Comparison of ENCODE assay signal across 26 mouse cellular contexts in the genomic region with DNA sequence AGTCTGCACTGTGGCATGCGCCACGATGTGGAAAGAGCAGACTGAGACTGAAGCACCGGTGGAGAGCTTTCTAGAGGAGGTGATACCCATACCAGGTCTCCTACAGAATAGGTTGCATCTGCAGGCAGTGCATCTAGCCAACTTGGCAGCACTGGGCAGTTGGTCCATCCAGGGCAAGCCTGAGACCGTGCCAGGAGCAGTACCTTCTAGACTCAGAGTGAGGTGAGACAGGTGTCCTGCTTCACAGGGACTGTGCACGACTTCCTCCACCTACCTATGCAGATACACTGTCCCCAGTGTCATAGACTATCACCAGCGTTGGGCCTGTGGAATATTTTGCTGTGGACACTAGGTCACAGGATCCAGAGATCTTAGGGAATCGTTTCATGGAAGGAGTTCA.
DNase-seq lines count a peak whose midpoint lies in the region; ATAC-seq and TF ChIP-seq lines count a peak whose summit lies in the region.
"Had no signal": no experiment of that assay in that cellular context is flagged by ENCODE, and none has a peak within 500 bp of the region (broad histone marks: within the 10 kb centered on the region; RNA-seq: fewer than 3 reads in every experiment).

No protein-coding gene starts in this region.

- H3K9ac ChIP-seq in kidney, postnatal 0 days (ENCODE audit: low read depth, low read length) = no peak overlapping the region
- H3K9ac ChIP-seq in midbrain, embryonic 11.5 days (ENCODE audit: low read length) = no peak overlapping the region
- H3K9ac ChIP-seq: forebrain, embryonic 13.5 days; heart, embryonic 13.5 days; hindbrain, embryonic 15.5 days; liver, embryonic 14.5 days; lung, embryonic 14.5 days; midbrain, embryonic 12.5 days; neural tube, embryonic 13.5 days had no signal

- 0 out of 2 replicates have a peak, but pooled peaks have one; percentile 33 for ATAC-seq in kidney, postnatal 0 days (replicated peaks; ENCODE audit: low FRiP score, low read depth)
- no peak for ATAC-seq in midbrain, embryonic 11.5 days (ENCODE audit: low FRiP score)
- ATAC-seq: forebrain, embryonic 13.5 days; inflammation-experienced regulatory T-cells, adult 6 months had no signal

- H3K9me3 ChIP-seq in kidney, postnatal 0 days (replicated peaks; ENCODE audit: low read length) = no peaks in the 10 kb centered on the region
- no peaks in the 10 kb centered on the region for H3K9me3 ChIP-seq in midbrain, embryonic 11.5 days (ENCODE audit: control insufficient read depth, low read length)
- H3K9me3 ChIP-seq: forebrain, embryonic 13.5 days; heart, embryonic 13.5 days; hindbrain, embryonic 15.5 days; midbrain, embryonic 12.5 days; neural tube, embryonic 13.5 days had no signal

- H3K4me1 ChIP-seq in kidney, postnatal 0 days (replicated peaks; ENCODE audit: insufficient read depth, low read length) = no peaks in the 10 kb centered on the region
- H3K4me1 ChIP-seq in midbrain, embryonic 11.5 days (ENCODE audit: control insufficient read depth, insufficient read depth, low read length) = 0 out of 2 replicates have a peak, but pooled peaks cover under 1% of the 10 kb centered on the region
- H3K4me1 ChIP-seq: heart, embryonic 13.5 days had no signal

- TF ChIP-seq POLR2A in myocyte (IDR thresholded peaks at IDR 0.05; ENCODE audit: insufficient read length, low read depth) = no peak

- H3K27ac ChIP-seq in kidney, postnatal 0 days = no peak overlapping the region
- H3K27ac ChIP-seq in midbrain, embryonic 11.5 days (ENCODE audit: low read depth, low read length) = no peak overlapping the region
- H3K27ac ChIP-seq: forebrain, embryonic 13.5 days; heart, adult 2 months; heart, embryonic 13.5 days; hindbrain, embryonic 15.5 days; liver, embryonic 14.5 days; midbrain, embryonic 12.5 days; neural tube, embryonic 13.5 days had no signal

- H3K79me2 ChIP-seq in myocyte (ENCODE audit: control insufficient read depth, insufficient read depth) = no peaks in the 10 kb centered on the region

- H3K36me3 ChIP-seq in kidney, postnatal 0 days (ENCODE audit: insufficient read depth, low read length) = no peaks in the 10 kb centered on the region
- H3K36me3 ChIP-seq in myocyte (ENCODE audit: control insufficient read depth, insufficient read depth) = no peaks in the 10 kb centered on the region
- no peaks in the 10 kb centered on the region; the same call in 1 of the 2 replicates for H3K36me3 ChIP-seq in midbrain, embryonic 11.5 days (ENCODE audit: control insufficient read depth, insufficient read depth, low read length)
- H3K36me3 ChIP-seq: heart, embryonic 13.5 days had no signal

- no peak overlapping the region for H3K4me3 ChIP-seq in kidney, postnatal 0 days (replicated peaks; ENCODE audit: low read depth, low read length)
- no peak overlapping the region for H3K4me3 ChIP-seq in myocyte
- no peak overlapping the region for H3K4me3 ChIP-seq in midbrain, embryonic 11.5 days (ENCODE audit: low read depth, low read length)
- H3K4me3 ChIP-seq: forebrain, embryonic 13.5 days; heart, adult 2 months; heart, embryonic 13.5 days; hindbrain, embryonic 15.5 days; midbrain, embryonic 12.5 days; neural tube, embryonic 13.5 days had no signal

- no peaks in the 10 kb centered on the region for H3K27me3 ChIP-seq in kidney, postnatal 0 days (ENCODE audit: insufficient read depth, low read length)
- H3K27me3 ChIP-seq in myocyte (ENCODE audit: control insufficient read depth, insufficient read depth, insufficient read length) = no peaks in the 10 kb centered on the region
- no peaks in the 10 kb centered on the region for H3K27me3 ChIP-seq in midbrain, embryonic 11.5 days (ENCODE audit: control insufficient read depth, insufficient read depth, low read length)
- H3K27me3 ChIP-seq: forebrain, embryonic 13.5 days; heart, embryonic 13.5 days; hindbrain, embryonic 15.5 days; midbrain, embryonic 12.5 days; neural tube, embryonic 13.5 days had no signal

- no peak overlapping the region for H3ac ChIP-seq in myocyte (ENCODE audit: control insufficient read depth, insufficient read length)

- no peak overlapping the region for H3K4me2 ChIP-seq in kidney, postnatal 0 days (ENCODE audit: low read length)
- peak overlapping the region; percentile 59 for H3K4me2 ChIP-seq in myocyte (ENCODE audit: low read depth)
- H3K4me2 ChIP-seq in midbrain, embryonic 11.5 days = no peak overlapping the region
- H3K4me2 ChIP-seq: forebrain, embryonic 13.5 days; heart, embryonic 13.5 days; hindbrain, embryonic 15.5 days; lung, embryonic 14.5 days; midbrain, embryonic 12.5 days; neural tube, embryonic 13.5 days had no signal

- TF ChIP-seq CTCF in kidney, postnatal 0 days (IDR thresholded peaks at IDR 0.05; ENCODE audit: low read depth) = no peak

- no peak for DNase-seq in kidney, postnatal 0 days (ENCODE audit: low spot score)
- DNase-seq in kidney, adult 18-20 months = no peak
- DNase-seq in cerebellum, adult 18-20 months = peak; percentile 78 to 89
- DNase-seq in cerebellum, adult 9-11 months = peak; percentile 87
- DNase-seq in midbrain, embryonic 11.5 days (ENCODE audit: low spot score, missing footprints) = no peak
- no peak for DNase-seq in layer of hippocampus, adult 8-10 months (ENCODE audit: low spot score in 2 of 2)
- DNase-seq: adrenal gland, postnatal 25 days; B cell, adult 2 months; gastrocnemius, postnatal 36 days; heart, adult 2 months; heart, postnatal 10 days; kidney, adult 11 months; kidney, postnatal 10 days; layer of hippocampus, adult 9-11 months; liver; lung, embryonic 14.5 days; lung, postnatal 14 days; thymus, postnatal 4 days had no signal

- 73% methylated on average over 7 of the region's 7 CpGs for WGBS in kidney, postnatal 0 days
- 93% methylated on average over 7 of the region's 7 CpGs for WGBS in midbrain, embryonic 11.5 days

TF ChIP-seq in myocyte, 11 proteins besides CTCF, POLR2A, EP300 and RAD21:
- TF ChIP-seq CEBPB (IDR thresholded peaks at IDR 0.05; ENCODE audit: insufficient read depth, poor library complexity, severe bottlenecking) = no peak
- TF ChIP-seq USF1 (IDR thresholded peaks at IDR 0.05; ENCODE audit: low read depth) = no peak
- TF ChIP-seq MAX (IDR thresholded peaks at IDR 0.05; ENCODE audit: low read depth) = no peak
- TF ChIP-seq TCF12 (IDR thresholded peaks at IDR 0.05; ENCODE audit: insufficient read depth, poor library complexity, severe bottlenecking) = no peak
- TF ChIP-seq POLR2AphosphoS2 (IDR thresholded peaks at IDR 0.05; ENCODE audit: insufficient read length, low read depth) = no peak
- no peak for TF ChIP-seq TCF3 (IDR thresholded peaks at IDR 0.05; ENCODE audit: insufficient read length, low read depth)
- no peak for TF ChIP-seq MYOD1 (IDR thresholded peaks at IDR 0.05; ENCODE audit: control insufficient read depth in 1 of 3, insufficient read length in 2 of 3, low read depth in 2 of 3)
- TF ChIP-seq REST (IDR thresholded peaks at IDR 0.05; ENCODE audit: insufficient read depth, insufficient read length) = no peak
- TF ChIP-seq E2F4 (IDR thresholded peaks at IDR 0.05; ENCODE audit: insufficient read depth) = no peak
- no peak for TF ChIP-seq SRF (IDR thresholded peaks at IDR 0.05; ENCODE audit: control insufficient read depth, insufficient read length, low read depth)

Comparison
In these comparisons a context has a peak if more than half of its experiments do, and no peak if none do; other contexts are left out.
1. DNase-seq: peak in cerebellum, adult 18-20 months (2 of 2) and cerebellum, adult 9-11 months (single experiment); none in kidney, postnatal 0 days (single experiment), kidney, adult 18-20 months (single experiment), midbrain, embryonic 11.5 days (single experiment) and layer of hippocampus, adult 8-10 months (0 of 2).